Comparison of ENCODE assay signal across 12 mouse cellular contexts in genomic region chr1:189081267-189081666, GRCm38 (mm10).
DNase-seq lines count a peak whose midpoint lies in the region; ATAC-seq and TF ChIP-seq lines count a peak whose summit lies in the region.
"Had no signal": no experiment of that assay in that cellular context is flagged by ENCODE, and none has a peak within 500 bp of the region (broad histone marks: within the 10 kb centered on the region; RNA-seq: fewer than 3 reads in every experiment).

No protein-coding gene starts in this region.

- H3K36me3 ChIP-seq in heart, embryonic 13.5 days, result no peaks in the 10 kb centered on the region
- no peaks in the 10 kb centered on the region for H3K36me3 ChIP-seq in lung, embryonic 15.5 days
- no peaks in the 10 kb centered on the region for H3K36me3 ChIP-seq in embryonic facial prominence, embryonic 10.5 days (replicated peaks)
- H3K36me3 ChIP-seq in myocyte (ENCODE audit: control insufficient read depth, insufficient read depth), result no peaks in the 10 kb centered on the region
- H3K36me3 ChIP-seq: intestine, embryonic 15.5 days; limb, embryonic 15.5 days had no signal

- H3K27ac ChIP-seq in heart, embryonic 13.5 days (replicated peaks), result no peak overlapping the region
- H3K27ac ChIP-seq in lung, embryonic 15.5 days, result no peak overlapping the region
- H3K27ac ChIP-seq in embryonic facial prominence, embryonic 10.5 days (replicated peaks), result peak overlapping the region; percentile 63; the same call in 1 of the 2 replicates
- no peak overlapping the region for H3K27ac ChIP-seq in left cerebral cortex, adult 2 months
- H3K27ac ChIP-seq: intestine, embryonic 15.5 days; limb, embryonic 15.5 days had no signal

- no peak for ATAC-seq in heart, embryonic 13.5 days (ENCODE audit: extremely low read depth, insufficient number of reproducible peaks, low FRiP score, low TSS enrichment)
- ATAC-seq in lung, embryonic 15.5 days (ENCODE audit: borderline replicate concordance, extremely low read depth, low FRiP score, low TSS enrichment), result no peak
- ATAC-seq: CD4-positive, CD25-positive, alpha-beta regulatory T cell, adult 4 months had no signal

- no peak for DNase-seq in heart, adult 8-10 months (ENCODE audit: low spot score)
- DNase-seq in lung, postnatal 4 days, result no peak
- DNase-seq in embryonic facial prominence, embryonic 10.5 days (ENCODE audit: low spot score), result no peak
- DNase-seq in left cerebral cortex, adult 2 months (ENCODE audit: extremely low spot score in 1 of 2, low spot score in 2 of 2), result no peak
- DNase-seq: thymus, adult 18-20 months had no signal

- no peak overlapping the region for H3K9ac ChIP-seq in heart, embryonic 13.5 days
- H3K9ac ChIP-seq in lung, embryonic 15.5 days, result no peak overlapping the region
- H3K9ac ChIP-seq: intestine, embryonic 15.5 days; limb, embryonic 15.5 days had no signal

- no peak overlapping the region for H3K4me3 ChIP-seq in heart, embryonic 13.5 days
- H3K4me3 ChIP-seq in lung, embryonic 15.5 days, result no peak overlapping the region
- H3K4me3 ChIP-seq in embryonic facial prominence, embryonic 10.5 days, result 0 out of 2 replicates have a peak overlapping the region, but pooled peaks have one; percentile 13
- no peak overlapping the region for H3K4me3 ChIP-seq in myocyte
- no peak overlapping the region for H3K4me3 ChIP-seq in left cerebral cortex, adult 2 months
- H3K4me3 ChIP-seq: erythroblast, embryonic 14.5 days; intestine, embryonic 15.5 days; limb, embryonic 15.5 days had no signal

- no peak for TF ChIP-seq POLR2A in myocyte (IDR thresholded peaks at IDR 0.05; ENCODE audit: insufficient read length, low read depth)

- H3K4me2 ChIP-seq in heart, embryonic 13.5 days, result peak overlapping the region; percentile 39; the same call in 1 of the 2 replicates
- H3K4me2 ChIP-seq in lung, embryonic 15.5 days, result 0 out of 2 replicates have a peak overlapping the region, but pooled peaks have one; percentile 20
- peak overlapping the region; percentile 53 for H3K4me2 ChIP-seq in myocyte (ENCODE audit: low read depth)
- H3K4me2 ChIP-seq: intestine, embryonic 15.5 days; limb, embryonic 15.5 days had no signal

- no peaks in the 10 kb centered on the region for H3K79me2 ChIP-seq in myocyte (ENCODE audit: control insufficient read depth, insufficient read depth)

- no peaks in the 10 kb centered on the region for H3K27me3 ChIP-seq in heart, embryonic 13.5 days (replicated peaks)
- no peaks in the 10 kb centered on the region for H3K27me3 ChIP-seq in lung, embryonic 15.5 days
- no peaks in the 10 kb centered on the region for H3K27me3 ChIP-seq in embryonic facial prominence, embryonic 10.5 days (replicated peaks; ENCODE audit: low read depth, poor library complexity, severe bottlenecking)
- no peaks in the 10 kb centered on the region for H3K27me3 ChIP-seq in myocyte (ENCODE audit: control insufficient read depth, insufficient read depth, insufficient read length)
- H3K27me3 ChIP-seq: intestine, embryonic 15.5 days; limb, embryonic 15.5 days had no signal

- peaks cover 8% of the 10 kb centered on the region; the same call in 1 of the 2 replicates for H3K4me1 ChIP-seq in heart, embryonic 13.5 days
- H3K4me1 ChIP-seq in lung, embryonic 15.5 days, result 0 out of 2 replicates have a peak, but pooled peaks cover 3% of the 10 kb centered on the region
- H3K4me1 ChIP-seq in embryonic facial prominence, embryonic 10.5 days, result peaks cover 7% of the 10 kb centered on the region

- peaks cover 19% of the 10 kb centered on the region for H3K9me3 ChIP-seq in heart, embryonic 13.5 days
- peaks cover 4% of the 10 kb centered on the region; the same call in 1 of the 2 replicates for H3K9me3 ChIP-seq in lung, embryonic 15.5 days
- no peaks in the 10 kb centered on the region; the same call in 1 of the 2 replicates for H3K9me3 ChIP-seq in embryonic facial prominence, embryonic 10.5 days
- H3K9me3 ChIP-seq: intestine, embryonic 15.5 days; limb, embryonic 15.5 days had no signal

- no peak overlapping the region for H3ac ChIP-seq in myocyte (ENCODE audit: control insufficient read depth, insufficient read length)

- WGBS in heart, embryonic 13.5 days, result 46% methylated on average over 2 of the region's 2 CpGs
- 37% methylated on average over 2 of the region's 2 CpGs for WGBS in lung, embryonic 15.5 days
- 57% methylated on average over 2 of the region's 2 CpGs for WGBS in embryonic facial prominence, embryonic 10.5 days

- intact Hi-C loops in left cerebral cortex, adult 2 months (cut with DNase I), result no loop called here

- no peak for TF ChIP-seq CTCF in left cerebral cortex, adult 2 months (IDR thresholded peaks at IDR 0.05)

TF ChIP-seq in myocyte, 11 proteins besides CTCF, POLR2A, EP300 and RAD21:
- TF ChIP-seq REST (IDR thresholded peaks at IDR 0.05; ENCODE audit: insufficient read depth, insufficient read length), result no peak
- no peak for TF ChIP-seq USF1 (IDR thresholded peaks at IDR 0.05; ENCODE audit: low read depth)
- TF ChIP-seq MYOG (IDR thresholded peaks at IDR 0.05; ENCODE audit: control insufficient read depth in 1 of 3, insufficient read depth in 1 of 3, insufficient read length in 2 of 3, low read depth in 2 of 3), result no peak
- TF ChIP-seq TCF3 (IDR thresholded peaks at IDR 0.05; ENCODE audit: insufficient read length, low read depth), result no peak
- TF ChIP-seq TCF12 (IDR thresholded peaks at IDR 0.05; ENCODE audit: insufficient read depth, poor library complexity, severe bottlenecking), result no peak
- no peak for TF ChIP-seq E2F4 (IDR thresholded peaks at IDR 0.05; ENCODE audit: insufficient read depth)
- no peak for TF ChIP-seq MYOD1 (IDR thresholded peaks at IDR 0.05; ENCODE audit: control insufficient read depth in 1 of 3, insufficient read length in 2 of 3, low read depth in 2 of 3)
- no peak for TF ChIP-seq MAX (IDR thresholded peaks at IDR 0.05; ENCODE audit: low read depth)
- no peak for TF ChIP-seq SRF (IDR thresholded peaks at IDR 0.05; ENCODE audit: control insufficient read depth, insufficient read length, low read depth)
- no peak for TF ChIP-seq CEBPB (IDR thresholded peaks at IDR 0.05; ENCODE audit: insufficient read depth, poor library complexity, severe bottlenecking)
- no peak for TF ChIP-seq POLR2AphosphoS2 (IDR thresholded peaks at IDR 0.05; ENCODE audit: insufficient read length, low read depth)
